Mouse (Mus musculus) sigmoid colon, adult 10 weeks (tissue): Measurements from ENCODE around the gene Gm14403. TPM values are rescaled to one million over a fixed set of nuclear protein-coding genes. Genes with fewer than 3 reads are reported as not detected.

Experiments used
- polyA plus RNA-seq: library from polyadenylated mRNA; stranded (reverse); fragments of 350-450 nt; fragmentation: Illumina TruSeq; extraction: RNeasy Lipid Tissue Mini Kit (QIAGEN cat#74804); gene quantifications from one replicate; pipeline ENCODE4 v1.2.3, GENCODE M21; 2014; ENCODE audit warnings: low read depth, low replicate concordance

The Gm14403 gene
- polyA plus RNA-seq: 41.0 TPM

GRCm38 (mm10) chr2:177498067-177498466, at the start of gene Gm14403:
Gene Gm14403, plus strand, starts transcription at chr2:177498215.

DNA sequence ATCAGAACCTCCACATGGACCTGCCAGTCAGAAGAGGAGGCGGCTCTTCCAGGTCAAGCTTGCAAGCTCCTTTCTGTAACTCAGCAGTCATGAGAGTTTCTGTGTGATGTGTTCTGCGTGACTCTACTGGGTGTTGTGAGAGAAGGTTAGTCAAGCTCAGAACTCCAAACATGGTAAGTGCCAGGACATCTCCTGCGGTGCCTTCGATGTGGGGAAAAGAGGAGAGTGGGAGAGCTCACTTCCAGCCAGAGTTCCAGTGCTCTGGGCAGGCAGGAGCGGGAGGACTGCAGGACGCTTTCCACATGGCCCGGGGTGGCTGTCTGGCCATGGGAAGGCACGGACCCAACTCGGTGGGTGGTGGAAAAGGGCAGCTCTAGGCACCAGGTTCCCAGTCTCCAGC, 33.3 kb upstream of the Gm14403 start, which contains the start of gene Zfp970:
Zfp970 (plus strand) TSS at position 58 of the 400 bp plus-strand sequence.

Other genes with a start within 250 kb of the Gm14403 start
- not detected for gene Gm14409, start 231.2 kb upstream of the Gm14403 start, polyA plus RNA-seq
- gene Gm14412, start 173.9 kb upstream of the Gm14403 start, polyA plus RNA-seq: 2.0 TPM
- gene Gm14418, start 99.9 kb upstream of the Gm14403 start, polyA plus RNA-seq: 21.0 TPM
- gene Zfp970, start 33.5 kb upstream of the Gm14403 start, polyA plus RNA-seq: 72.1 TPM
- gene Gm14406, start 80.0 kb downstream of the Gm14403 start, polyA plus RNA-seq: not detected